Mouse (Mus musculus) liver, postnatal 0 days (tissue): Measurements from ENCODE around the gene Zpbp2. TPM values are rescaled to one million over a fixed set of nuclear protein-coding genes. Genes with fewer than 3 reads are reported as not detected.

Experiments
- ATAC-seq: fragments of 200-750 bp; cut with Nextera tagmentation; 2 replicates; pipeline ENCODE4 v1.8.0; 2017; ENCODE audit warnings: mild to moderate bottlenecking, moderate library complexity
- DNase-seq: peaks from one replicate; pipeline ENCODE4 v3.0.0-alpha.2; 2016
- H3K27ac ChIP-seq: fragments of 300-500 bp; sonication (generic); 2 replicates; pipeline ENCODE4 v1.5.1; 2014; ENCODE audit warnings: antibody characterized with exemption, moderate library complexity, mild to moderate bottlenecking, low read depth
- H3K27me3 ChIP-seq: fragments of 300-500 bp; sonication (generic); 2 replicates; pipeline ENCODE4 v1.6.1; 2014; ENCODE audit warnings: low read length, control low read depth, mixed read lengths; ENCODE audit not compliant: insufficient read depth
- H3K36me3 ChIP-seq: fragments of 300-500 bp; sonication (generic); replicated peaks from 2 replicates; pipeline ENCODE4 v1.6.1; 2014; ENCODE audit warnings: mild to moderate bottlenecking, control low read depth, low read length, moderate library complexity, mixed read lengths; ENCODE audit not compliant: insufficient read depth
- H3K4me1 ChIP-seq: fragments of 300-500 bp; sonication (generic); 2 replicates; pipeline ENCODE4 v1.6.1; 2014; ENCODE audit warnings: antibody characterized with exemption, mild to moderate bottlenecking, control low read depth; ENCODE audit not compliant: insufficient read depth
- H3K4me2 ChIP-seq: fragments of 300-500 bp; sonication (generic); 2 replicates; pipeline ENCODE4 v1.6.1; 2014; ENCODE audit warnings: low read depth, mild to moderate bottlenecking, low read length, moderate library complexity, mixed read lengths
- H3K4me3 ChIP-seq: fragments of 300-500 bp; sonication (generic); 2 replicates; pipeline ENCODE4 v1.5.1; 2014; ENCODE audit warnings: low read depth, low read length
- H3K9ac ChIP-seq: fragments of 300-500 bp; sonication (generic); replicated peaks from 2 replicates; pipeline ENCODE4 v1.6.1; 2014; ENCODE audit warnings: mild to moderate bottlenecking, moderate library complexity
- H3K9me3 ChIP-seq: fragments of 300-500 bp; sonication (generic); 2 replicates; pipeline ENCODE4 v1.6.1; 2016; ENCODE audit warnings: mild to moderate bottlenecking, control low read depth, low read length, mixed read lengths
- CTCF ChIP-seq: sonication (generic); IDR thresholded peaks from 2 replicates; pipeline ENCODE4 v1.5.1; 2016; ENCODE audit warnings: antibody characterized with exemption, low read depth
- EP300 ChIP-seq: IDR thresholded peaks from 2 replicates; pipeline ENCODE4 v1.6.1; 2016; ENCODE audit warnings: antibody characterized with exemption, low read depth, mild to moderate bottlenecking
- WGBS: fragments of 180-500 bp; shearing (Covaris S2); extraction: QIAGEN DNeasy Blood & Tissue Kit; methylation state at CpG from one replicate; pipeline ENCODE4 v1.1.7; 2014; ENCODE audit not compliant: insufficient replicate concordance; 5-methylcytosine and 5-hydroxymethylcytosine counted together
- polyA plus RNA-seq: library from polyadenylated mRNA; unstranded; fragments of >200 nt; fragmentation: Nextera tagmentation; extraction: Ambion mirVana; gene quantifications from 2 replicates; pipeline ENCODE4 v1.2.1, GENCODE M21; 2015

Zpbp2 gene
- polyA plus RNA-seq, 1 experiment from 2014 or later: 1.1 TPM

DNA sequence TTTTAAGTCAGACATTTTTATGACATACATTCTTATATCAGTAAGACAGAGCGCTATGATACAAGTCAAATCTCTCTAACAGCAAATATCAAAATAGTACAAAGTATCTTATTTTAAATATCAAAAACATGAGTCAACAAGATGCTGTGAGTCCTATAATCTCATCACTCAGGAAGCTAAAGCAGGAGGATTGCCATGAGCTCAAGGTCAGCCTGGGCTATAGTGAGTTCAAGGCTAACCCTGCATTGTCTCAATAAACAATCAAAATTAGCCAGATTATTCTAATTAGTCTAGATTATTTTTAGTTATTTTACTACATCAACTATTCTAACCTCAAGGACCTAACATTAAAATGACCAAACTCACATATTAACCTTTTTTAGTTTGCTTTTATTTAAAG, 7.5 kb upstream of the Zpbp2 start:
- WGBS: 83% methylated on average over 1 of the region's 1 CpGs
- peaks cover 55% of the 10 kb centered on the region for H3K27me3 ChIP-seq

DNA sequence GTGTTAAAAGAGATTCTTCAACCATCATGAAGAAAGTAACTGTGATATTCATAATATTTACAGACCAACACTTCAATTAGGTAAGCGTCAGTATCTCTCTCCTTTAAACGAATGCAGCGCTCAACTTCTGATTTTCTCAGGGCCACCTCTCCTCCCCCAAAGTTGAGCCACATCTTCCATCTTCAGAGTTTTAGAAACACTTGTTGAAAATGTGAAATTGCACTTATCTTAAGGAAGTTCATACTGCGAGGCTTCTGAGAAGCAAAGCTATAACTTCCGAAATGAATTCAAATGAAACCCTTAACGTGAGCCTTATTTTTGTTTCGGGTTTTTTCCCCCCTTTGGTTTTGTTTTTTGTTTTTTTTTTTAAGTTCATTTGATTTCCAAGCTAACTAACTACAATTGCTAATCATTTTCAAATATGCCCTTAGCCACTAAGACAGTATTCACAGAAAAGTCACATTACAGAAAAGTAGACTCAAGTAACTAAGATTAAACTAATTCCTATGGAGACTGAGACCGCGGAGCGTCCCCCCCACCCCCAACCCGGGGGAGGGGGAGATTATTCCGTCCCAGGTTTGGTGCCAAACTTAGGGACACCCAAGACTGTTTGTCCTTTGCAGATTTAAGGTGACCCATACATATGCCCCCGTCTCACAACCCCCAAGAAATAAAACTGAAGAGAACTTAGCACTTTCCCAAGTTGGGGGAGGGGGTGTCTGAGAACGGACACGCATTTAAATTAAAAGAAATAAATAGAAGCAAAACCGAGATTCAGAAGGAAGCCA, 5.8 kb upstream of the Zpbp2 start:
- ATAC-seq (no peak), DNase-seq (no peak)
- Histone ChIP-seq H3K27ac (no peak overlapping the region), H3K36me3 (no peaks in the 10 kb centered on the region), H3K4me3 (peak overlapping the region; percentile 57), H3K9me3 (0 out of 2 replicates have a peak, but pooled peaks cover 3% of the 10 kb centered on the region), H3K9ac (peak overlapping the region; percentile 54; the same call in 1 of the 2 replicates), H3K4me2 (peak overlapping the region; percentile 67), H3K4me1 (0 out of 2 replicates have a peak, but pooled peaks cover 6% of the 10 kb centered on the region), H3K27me3 (peaks cover 69% of the 10 kb centered on the region)
- no peak for TF ChIP-seq EP300
- TF ChIP-seq CTCF: no peak
- 3% methylated on average over 16 of the region's 16 CpGs for WGBS

More for the DNA sequence above, 7.5 kb upstream of the Zpbp2 start:
- H3K27ac ChIP-seq: no peak overlapping the region
- H3K4me3 ChIP-seq: no peak overlapping the region
- no peak overlapping the region for H3K9ac ChIP-seq
- H3K4me1 ChIP-seq: 0 out of 2 replicates have a peak, but pooled peaks cover 6% of the 10 kb centered on the region
- no peaks in the 10 kb centered on the region for H3K36me3 ChIP-seq
- H3K4me2 ChIP-seq: no peak overlapping the region
- no peak for DNase-seq
- ATAC-seq: no peak
- H3K9me3 ChIP-seq: 0 out of 2 replicates have a peak, but pooled peaks cover 3% of the 10 kb centered on the region
- TF ChIP-seq EP300 (no peak), CTCF (no peak)

DNA sequence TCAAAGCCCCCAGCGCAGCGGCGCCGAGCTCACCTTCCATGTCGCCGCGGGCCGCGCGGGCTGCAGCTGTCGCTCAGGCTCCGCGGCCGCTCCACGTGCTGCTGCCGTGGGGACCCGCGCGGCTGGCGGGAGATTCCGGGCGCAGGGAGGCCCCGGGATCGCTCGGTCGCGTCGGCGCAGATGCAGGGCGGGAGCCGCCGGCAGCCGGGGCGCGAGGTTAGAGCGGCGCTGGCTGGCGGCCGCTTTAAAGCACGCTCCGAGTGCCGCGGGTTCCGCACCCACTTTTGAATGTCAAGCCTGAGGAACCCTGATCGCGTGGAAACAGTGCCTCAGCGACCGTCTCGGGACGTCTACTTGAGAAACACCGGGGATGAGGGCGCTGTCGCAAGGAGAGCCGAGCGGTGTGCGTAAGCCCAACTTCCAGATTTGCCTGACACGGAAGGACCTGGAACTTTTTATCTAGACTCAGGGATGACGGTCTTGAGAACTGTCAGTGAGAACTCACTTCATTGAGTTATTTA, 5.1 kb upstream of the Zpbp2 start, which contains the start of gene Ikzf3:
Gene Ikzf3 (minus strand): TSS at position 321 of the 521 bp plus-strand sequence.
- H3K9me3 ChIP-seq: no peaks in the 10 kb centered on the region
- no peak for TF ChIP-seq EP300
- no peak for TF ChIP-seq CTCF
- ATAC-seq (no peak), DNase-seq (peak; percentile 32)
- H3K36me3 ChIP-seq: no peaks in the 10 kb centered on the region
- peak within 1 kb of the TSS; percentile 57 for H3K4me3 ChIP-seq
- H3K4me1 ChIP-seq: peaks cover 11% of the 10 kb centered on the region
- peak within 1 kb of the TSS; percentile 67 for H3K4me2 ChIP-seq
- H3K27me3 ChIP-seq: peaks cover 75% of the 10 kb centered on the region
- 1% methylated on average over 58 of the region's 58 CpGs for WGBS
- 0 out of 2 replicates have a peak within 1 kb of the TSS, but pooled peaks have one; percentile 18 for H3K27ac ChIP-seq
- peak within 1 kb of the TSS; percentile 54 for H3K9ac ChIP-seq

DNA sequence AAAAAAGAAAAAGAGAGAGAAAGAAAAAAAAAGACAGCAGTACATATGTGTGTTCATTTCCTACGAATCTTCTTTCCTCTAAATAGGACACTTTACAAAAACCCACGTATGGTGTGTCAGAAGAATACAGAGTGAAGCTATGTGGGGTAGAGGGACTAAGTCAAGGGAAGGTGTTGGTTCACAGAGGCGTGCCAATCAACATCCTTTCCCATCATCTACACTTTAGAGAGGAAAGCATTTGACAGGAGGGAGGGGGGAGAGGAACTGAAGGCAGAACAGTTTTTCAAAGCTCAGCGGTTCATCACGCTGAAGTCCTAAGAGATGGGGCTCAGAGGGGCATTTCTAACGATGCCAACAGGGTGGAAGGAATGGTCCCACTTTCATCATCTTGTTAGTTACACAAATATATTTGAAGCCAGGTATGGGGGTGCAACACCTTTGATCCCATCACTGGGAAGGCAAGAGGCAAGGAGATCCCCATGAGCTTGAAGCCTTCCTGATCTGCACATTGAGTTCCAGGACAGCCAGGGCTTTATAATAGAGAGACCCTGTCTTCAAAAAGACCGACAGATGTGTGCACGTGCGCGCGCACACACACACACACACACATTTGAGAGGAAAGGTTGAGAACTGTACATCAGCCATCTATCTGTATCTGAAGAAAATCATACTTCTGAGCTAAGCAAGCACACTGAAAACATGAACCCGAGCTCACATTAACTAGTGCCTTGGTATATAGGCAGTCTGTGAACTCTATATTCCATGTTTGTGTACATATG, 4.2 kb upstream of the Zpbp2 start:
- H3K9me3 ChIP-seq: no peaks in the 10 kb centered on the region
- TF ChIP-seq CTCF (no peak), EP300 (no peak)
- H3K36me3 ChIP-seq: no peaks in the 10 kb centered on the region
- H3K9ac ChIP-seq: no peak overlapping the region
- H3K4me1 ChIP-seq: peaks cover 17% of the 10 kb centered on the region
- ATAC-seq: no peak
- H3K27me3 ChIP-seq: peaks cover 69% of the 10 kb centered on the region
- WGBS: 38% methylated on average over 12 of the region's 12 CpGs
- 0 out of 2 replicates have a peak overlapping the region, but pooled peaks have one; percentile 18 for H3K27ac ChIP-seq
- 0 out of 2 replicates have a peak overlapping the region, but pooled peaks have one; percentile 67 for H3K4me2 ChIP-seq
- H3K4me3 ChIP-seq: no peak overlapping the region
- DNase-seq: no peak

DNA sequence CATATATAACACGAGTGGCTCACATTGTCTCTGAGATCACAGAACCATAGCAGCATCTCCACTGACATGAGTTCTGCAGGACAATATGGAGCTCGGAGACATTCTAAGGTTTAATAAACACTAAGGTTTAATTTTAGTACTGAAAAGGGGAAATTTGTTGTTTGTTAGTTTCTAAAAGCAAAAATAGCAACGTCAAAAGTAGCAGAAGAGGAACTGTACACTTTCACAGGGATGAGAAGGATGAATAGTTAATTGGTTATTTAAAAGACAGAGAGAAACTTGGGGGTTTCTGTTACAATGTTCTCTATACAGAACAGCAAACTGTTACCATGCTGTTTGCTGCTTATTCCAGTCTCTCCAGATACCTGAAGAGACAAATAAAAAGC, 3.6 kb upstream of the Zpbp2 start:
- H3K27me3 ChIP-seq: peaks cover 66% of the 10 kb centered on the region
- 33% methylated on average over 3 of the region's 3 CpGs for WGBS

DNA sequence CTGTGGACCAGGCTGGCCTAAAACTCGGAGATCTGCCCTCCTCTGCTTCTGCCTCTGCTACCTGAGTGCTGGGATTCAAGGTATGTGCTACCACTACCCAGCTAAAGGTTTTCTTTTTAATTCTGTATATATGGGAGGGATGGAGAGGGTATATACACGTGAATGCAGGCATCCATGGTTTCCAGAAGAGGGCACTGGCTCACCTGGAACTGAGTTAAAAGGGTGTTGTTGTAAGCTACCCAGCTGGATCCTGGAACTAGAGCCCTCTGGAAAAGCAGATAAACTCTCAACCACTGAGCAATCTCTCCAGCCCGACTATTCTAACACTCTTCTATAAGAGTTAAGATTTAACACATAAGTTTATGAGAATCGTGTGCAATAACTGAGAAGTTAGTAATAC, 1.5 kb upstream of the Zpbp2 start:
- H3K27ac ChIP-seq: no peak overlapping the region
- ATAC-seq: no peak
- H3K9me3 ChIP-seq: no peaks in the 10 kb centered on the region
- no peak overlapping the region for H3K4me3 ChIP-seq
- no peaks in the 10 kb centered on the region for H3K36me3 ChIP-seq
- H3K9ac ChIP-seq: no peak overlapping the region
- no peak for DNase-seq
- TF ChIP-seq EP300 (no peak), CTCF (peak; percentile 45)
- peaks cover 19% of the 10 kb centered on the region for H3K4me1 ChIP-seq
- H3K4me2 ChIP-seq: no peak overlapping the region
- peaks cover 57% of the 10 kb centered on the region for H3K27me3 ChIP-seq
- WGBS: 62% methylated on average over 4 of the region's 4 CpGs

More for the DNA sequence above, 3.6 kb upstream of the Zpbp2 start:
- no peak overlapping the region for H3K9ac ChIP-seq
- 0 out of 2 replicates have a peak overlapping the region, but pooled peaks have one; percentile 18 for H3K27ac ChIP-seq
- no peak overlapping the region for H3K4me3 ChIP-seq
- no peaks in the 10 kb centered on the region for H3K36me3 ChIP-seq
- ATAC-seq (no peak), DNase-seq (no peak)
- H3K4me1 ChIP-seq: peaks cover 19% of the 10 kb centered on the region
- no peak for TF ChIP-seq CTCF
- H3K4me2 ChIP-seq: no peak overlapping the region
- H3K9me3 ChIP-seq: no peaks in the 10 kb centered on the region
